Mouse (Mus musculus): Measurements from ENCODE around the gene Zbed6.

GRCm38 (mm10) chr1:133668618-133669017 is 7.9 kb upstream of the Zbed6 start:
- TF ChIP-seq GATA1 (IDR thresholded peaks at IDR 0.05; ENCODE audit: low read length) (no peak), TAL1 (IDR thresholded peaks at IDR 0.05; ENCODE audit: low read length) (no peak)

All from erythroblast, embryonic 14.5 days (primary cell).